Mouse (Mus musculus) CH12.LX (cell line): ENCODE measurements around the gene Pitpnm2. TPM values are rescaled to one million over a fixed set of nuclear protein-coding genes. Genes with fewer than 3 reads are reported as not detected.

ENCODE experiments used
- DNase-seq: peaks from one replicate; pipeline ENCODE4 v3.0.0-alpha.2; 2013; ENCODE audit errors: extremely low read depth
- H3K27ac ChIP-seq: 2 replicates; pipeline ENCODE4 v1.5.1; 2012; ENCODE audit warnings: low read depth, mild to moderate bottlenecking, control low read depth, moderate library complexity; ENCODE audit not compliant: insufficient read depth
- H3K27me3 ChIP-seq: replicated peaks from 2 replicates; pipeline ENCODE3; 2012; ENCODE audit warnings: inconsistent platforms
- H3K36me3 ChIP-seq, 2 experiments: replicated peaks in 1 of 2; 2 replicates each; pipeline versions ENCODE3 to v1.6.1; 2012; ENCODE audit warnings: inconsistent platforms in 1 of 2, low read length in 1 of 2, mild to moderate bottlenecking in 1 of 2, mixed read lengths in 1 of 2, moderate library complexity in 1 of 2; ENCODE audit not compliant: control insufficient read depth in 1 of 2, insufficient read depth in 1 of 2
- H3K4me1 ChIP-seq, 2 experiments: 2 replicates each; pipeline ENCODE4 v1.6.1; 2012; ENCODE audit warnings: inconsistent platforms in 1 of 2, moderate library complexity in 1 of 2; ENCODE audit not compliant: insufficient read depth in 2 of 2, control insufficient read depth in 1 of 2
- H3K4me2 ChIP-seq: 2 replicates; pipeline ENCODE4 v1.6.1; 2012; ENCODE audit warnings: low read depth, mild to moderate bottlenecking, control low read depth; ENCODE audit not compliant: poor library complexity, insufficient read depth, severe bottlenecking
- H3K4me3 ChIP-seq, 3 experiments: fragments of 150-350 bp in 1 of 3; sonication (generic) in 1 of 3; replicated peaks in 1 of 3; 2 replicates each; pipeline versions ENCODE3 to v1.5.1; 2011 to 2012; ENCODE audit warnings: low read depth in 2 of 3, low read length in 2 of 3, mild to moderate bottlenecking in 2 of 3, moderate library complexity in 2 of 3, control low read depth in 1 of 3, improper control_type of control experiment in 1 of 3, inconsistent platforms in 1 of 3, mixed read lengths in 1 of 3; ENCODE audit not compliant: poor library complexity in 1 of 3
- H3K79me2 ChIP-seq: replicated peaks from 2 replicates; pipeline ENCODE4 v1.6.1; 2012; ENCODE audit warnings: mild to moderate bottlenecking, moderate library complexity; ENCODE audit not compliant: control insufficient read depth, poor library complexity, insufficient read depth, severe bottlenecking; ENCODE audit errors: extremely low read depth
- H3K9ac ChIP-seq: 2 replicates; pipeline ENCODE4 v1.6.1; 2012; ENCODE audit warnings: low read depth, mild to moderate bottlenecking, control low read depth, moderate library complexity; ENCODE audit not compliant: insufficient read depth
- H3K9me3 ChIP-seq: replicated peaks from 2 replicates; pipeline ENCODE3; 2012; ENCODE audit warnings: low read length, inconsistent platforms, mixed read lengths
- BHLHE40 ChIP-seq: IDR thresholded peaks from 2 replicates; pipeline ENCODE4 v1.6.1; 2011; ENCODE audit warnings: mild to moderate bottlenecking, low read depth, low read length, improper control_type of control experiment
- CHD1 ChIP-seq: IDR thresholded peaks from 2 replicates; pipeline ENCODE4 v1.6.1; 2012; ENCODE audit warnings: low read depth, low read length, improper control_type of control experiment, inconsistent platforms
- CHD2 ChIP-seq: IDR thresholded peaks from 2 replicates; pipeline ENCODE4 v1.6.1; 2011; ENCODE audit warnings: low read length, improper control_type of control experiment
- CTCF ChIP-seq, 2 experiments: IDR thresholded peaks in 1 of 2; conservative IDR thresholded peaks in 1 of 2; 2 replicates each; pipeline ENCODE4 v1.5.1; 2011 to 2012; ENCODE audit warnings: low read depth in 2 of 2, low read length in 2 of 2, improper control_type of control experiment in 1 of 2, inconsistent platforms in 1 of 2, mild to moderate bottlenecking in 1 of 2, moderate library complexity in 1 of 2
- E2F4 ChIP-seq: IDR thresholded peaks from 2 replicates; pipeline ENCODE4 v1.6.1; 2011; ENCODE audit warnings: low read depth, low read length, improper control_type of control experiment; ENCODE audit not compliant: insufficient replicate concordance
- ETS1 ChIP-seq: conservative IDR thresholded peaks from 2 replicates; pipeline ENCODE4 v1.6.1; 2012; ENCODE audit warnings: low read depth, mild to moderate bottlenecking, inconsistent platforms, low read length, improper control_type of control experiment, moderate library complexity
- GABPA ChIP-seq: IDR thresholded peaks from 2 replicates; pipeline ENCODE4 v1.6.1; 2012; ENCODE audit warnings: low read depth, low read length, improper control_type of control experiment, inconsistent platforms; ENCODE audit not compliant: insufficient replicate concordance
- IRF4 ChIP-seq: IDR thresholded peaks from 2 replicates; pipeline ENCODE4 v1.6.1; 2014; ENCODE audit warnings: low read depth, mild to moderate bottlenecking, inconsistent platforms, low read length, improper control_type of control experiment
- JUN ChIP-seq: IDR thresholded peaks from 2 replicates; pipeline ENCODE4 v1.6.1; 2011; ENCODE audit warnings: low read depth, mild to moderate bottlenecking, low read length, improper control_type of control experiment, moderate library complexity; ENCODE audit not compliant: insufficient read depth
- KAT2A ChIP-seq: IDR thresholded peaks from 2 replicates; pipeline ENCODE4 v1.6.1; 2012; ENCODE audit warnings: low read length, improper control_type of control experiment, inconsistent platforms; ENCODE audit not compliant: insufficient replicate concordance
- MAX ChIP-seq: IDR thresholded peaks from 2 replicates; pipeline ENCODE4 v1.6.1; 2011; ENCODE audit warnings: low read length, improper control_type of control experiment
- MEF2A ChIP-seq: IDR thresholded peaks from 2 replicates; pipeline ENCODE4 v1.6.1; 2014; ENCODE audit warnings: low read depth, mild to moderate bottlenecking, inconsistent platforms, low read length, improper control_type of control experiment, borderline replicate concordance
- MXI1 ChIP-seq: IDR thresholded peaks from 2 replicates; pipeline ENCODE4 v1.6.1; 2011; ENCODE audit warnings: mild to moderate bottlenecking, low read depth, low read length, improper control_type of control experiment
- NELFE ChIP-seq: IDR thresholded peaks from 2 replicates; pipeline ENCODE4 v1.6.1; 2011; ENCODE audit warnings: low read depth, low read length, improper control_type of control experiment
- NRF1 ChIP-seq: IDR thresholded peaks from 2 replicates; pipeline ENCODE4 v1.6.1; 2014; ENCODE audit warnings: low read depth, mild to moderate bottlenecking, inconsistent platforms, low read length, improper control_type of control experiment, moderate library complexity
- POLR2AphosphoS2 ChIP-seq: IDR thresholded peaks from 2 replicates; pipeline ENCODE4 v1.6.1; 2011; ENCODE audit warnings: low read depth, low read length, improper control_type of control experiment
- RAD21 ChIP-seq: IDR thresholded peaks from 2 replicates; pipeline ENCODE4 v1.6.1; 2011; ENCODE audit warnings: low read depth, mild to moderate bottlenecking, low read length, improper control_type of control experiment, moderate library complexity
- SMC3 ChIP-seq: IDR thresholded peaks from 2 replicates; pipeline ENCODE4 v1.6.1; 2011; ENCODE audit warnings: low read depth, low read length, improper control_type of control experiment
- TBP ChIP-seq: conservative IDR thresholded peaks from 2 replicates; pipeline ENCODE4 v1.6.1; 2011; ENCODE audit warnings: low read depth, low read length, improper control_type of control experiment
- TCF12 ChIP-seq: IDR thresholded peaks from 2 replicates; pipeline ENCODE4 v1.6.1; 2014; ENCODE audit warnings: low read depth, mild to moderate bottlenecking, inconsistent platforms, low read length, improper control_type of control experiment
- ZMIZ1 ChIP-seq: IDR thresholded peaks from 2 replicates; pipeline ENCODE4 v1.6.1; 2012; ENCODE audit warnings: low read depth, mild to moderate bottlenecking, inconsistent platforms, low read length, improper control_type of control experiment
- ZNF384 ChIP-seq: IDR thresholded peaks from 2 replicates; pipeline ENCODE4 v1.6.1; 2012; ENCODE audit warnings: low read depth, low read length, improper control_type of control experiment, inconsistent platforms
- dilution Hi-C: fragments of 300-500 bp; cut with MboI; formaldehyde crosslinking; loops from 2 replicates; pipeline ENCODE4 v1.14.3; 2020; ENCODE audit warnings: low sequenced_read_pairs; ENCODE audit not compliant: extremely low pct_unique_long_range_greater_than_20kb, extremely low pct_ligation_motif_present
- in situ Hi-C: fragments of 300-500 bp; cut with MboI; formaldehyde crosslinking; loops from 3 replicates; pipeline ENCODE4 v1.14.3; 2019; ENCODE audit warnings: low sequenced_read_pairs, low pct_ligation_motif_present, low pct_unique_long_range_greater_than_20kb, mixed read lengths
- polyA plus RNA-seq: library from polyadenylated mRNA; unstranded; fragments of >175 nt; gene quantifications from 2 replicates; pipeline ENCODE4 v1.2.1, GENCODE M21; 2012; ENCODE audit warnings: low read depth; ENCODE audit not compliant: insufficient read length
- total RNA-seq, 2 experiments: library from RNA; depleted of rRNA; stranded (reverse); fragments of 300-350 nt in 1 of 2; fragments of >200 nt in 1 of 2; gene quantifications; 2 replicates each; pipeline ENCODE4 v1.2.3; 2012 to 2014

The Pitpnm2 gene
- total and polyA plus RNA-seq, 3 experiments: 1.0 to 11.9 (median 5.3) TPM

GRCm38 (mm10) chr5:124253555-124253954 is 4.0 kb upstream of the Pitpnm2 start:
- Histone ChIP-seq H3K36me3 (peaks cover 18 to 52% of the 10 kb centered on the region in 2 experiments), H3K4me3 (no peak overlapping the region), H3K9ac (no peak overlapping the region), H3K4me2 (no peak overlapping the region), H3K4me1 (peaks cover 3 to 7% of the 10 kb centered on the region in 2 experiments), H3K79me2 (no peaks in the 10 kb centered on the region; the same call in 1 of the 2 replicates), H3K9me3 (peaks cover 2% of the 10 kb centered on the region), H3K27me3 (no peaks in the 10 kb centered on the region), H3K27ac (no peak overlapping the region)
- dilution Hi-C loops: no loop called here
- in situ Hi-C loops: no loop called here
- TF ChIP-seq TBP (no peak), NELFE (no peak), CTCF (conservative IDR thresholded peaks at IDR 0.05 in 1 of 2, IDR thresholded peaks at IDR 0.05 in 1 of 2; ENCODE audit: low read depth in 2 of 2, low read length in 2 of 2) (no peak), SMC3 (no peak), JUN (no peak), NRF1 (no peak), ZNF384 (no peak), IRF4 (no peak), CHD1 (no peak), MXI1 (no peak), BHLHE40 (no peak), ZMIZ1 (no peak), KAT2A (no peak)
- DNase-seq: no peak

GRCm38 (mm10) chr5:124252580-124253320 is 3.2 kb upstream of the Pitpnm2 start:
- Histone ChIP-seq H3K27me3 (no peaks in the 10 kb centered on the region), H3K79me2 (no peaks in the 10 kb centered on the region; the same call in 1 of the 2 replicates), H3K4me2 (no peak overlapping the region), H3K27ac (no peak overlapping the region), H3K4me3 (no peak overlapping the region), H3K9ac (no peak overlapping the region), H3K9me3 (no peaks in the 10 kb centered on the region), H3K4me1 (peaks cover 3 to 15% of the 10 kb centered on the region in 2 experiments), H3K36me3 (peaks cover 12 to 47% of the 10 kb centered on the region in 2 experiments)
- in situ Hi-C loops: no loop called here
- TF ChIP-seq POLR2AphosphoS2 (no peak), RAD21 (no peak), TCF12 (no peak), E2F4 (no peak), MAX (no peak), NELFE (no peak), GABPA (no peak), ZNF384 (no peak), MEF2A (no peak), NRF1 (no peak), MXI1 (no peak), ZMIZ1 (no peak), CTCF (conservative IDR thresholded peaks at IDR 0.05 in 1 of 2, IDR thresholded peaks at IDR 0.05 in 1 of 2; ENCODE audit: low read depth in 2 of 2, low read length in 2 of 2) (no peak), CHD2 (no peak), ETS1 (no peak)
- dilution Hi-C loops: no loop called here
- DNase-seq: no peak
